Mouse (Mus musculus) neural tube, embryonic 11.5 days (tissue): ENCODE results near the gene Rab12. TPM values are rescaled to one million over a fixed set of nuclear protein-coding genes. Genes with fewer than 3 reads are reported as not detected.
A peak's percentile ranks its signal among the peaks of the same experiment; 100 is the strongest.

ENCODE experiments used
- ATAC-seq: fragments of 200-750 bp; cut with Nextera tagmentation; 2 replicates; pipeline ENCODE4 v1.8.0; 2017; ENCODE audit warnings: moderate number of reproducible peaks, mild to moderate bottlenecking, moderate TSS enrichment, moderate library complexity; ENCODE audit not compliant: insufficient read depth, low FRiP score, low TSS enrichment
- DNase-seq: peaks from one replicate; pipeline ENCODE4 v3.0.0-alpha.2; 2015; ENCODE audit warnings: low spot score
- H3K27ac ChIP-seq: fragments of 300-500 bp; sonication (generic); 2 replicates; pipeline ENCODE4 v1.5.1; 2014; ENCODE audit warnings: low read depth, mild to moderate bottlenecking, low read length
- H3K27me3 ChIP-seq: fragments of 300-500 bp; sonication (generic); 2 replicates; pipeline ENCODE4 v1.6.1; 2014; ENCODE audit warnings: mild to moderate bottlenecking, low read length, mixed read lengths; ENCODE audit not compliant: control insufficient read depth, insufficient read depth
- H3K36me3 ChIP-seq: fragments of 300-500 bp; sonication (generic); 2 replicates; pipeline ENCODE4 v1.6.1; 2014; ENCODE audit warnings: mild to moderate bottlenecking, low read length, moderate library complexity, mixed read lengths; ENCODE audit not compliant: control insufficient read depth, insufficient read depth
- H3K4me1 ChIP-seq: fragments of 300-500 bp; sonication (generic); 2 replicates; pipeline ENCODE4 v1.6.1; 2014; ENCODE audit warnings: low read length, mixed read lengths; ENCODE audit not compliant: control insufficient read depth, insufficient read depth
- H3K4me2 ChIP-seq: fragments of 300-500 bp; sonication (generic); 2 replicates; pipeline ENCODE4 v1.6.1; 2014; ENCODE audit warnings: low read depth, mild to moderate bottlenecking, moderate library complexity
- H3K4me3 ChIP-seq: fragments of 300-500 bp; sonication (generic); 2 replicates; pipeline ENCODE4 v1.5.1; 2014; ENCODE audit warnings: low read depth, low read length
- H3K9ac ChIP-seq: fragments of 300-500 bp; sonication (generic); 2 replicates; pipeline ENCODE4 v1.6.1; 2014; ENCODE audit warnings: mild to moderate bottlenecking, low read length
- H3K9me3 ChIP-seq: fragments of 300-500 bp; sonication (generic); 2 replicates; pipeline ENCODE4 v1.6.1; 2016; ENCODE audit warnings: low read length; ENCODE audit not compliant: control insufficient read depth
- WGBS: fragments of 180-500 bp; shearing (Covaris S2); extraction: QIAGEN DNeasy Blood & Tissue Kit; methylation state at CpG from one replicate; pipeline ENCODE4 v1.1.7; 2014; 5-methylcytosine and 5-hydroxymethylcytosine counted together
- polyA plus RNA-seq: library from polyadenylated mRNA; unstranded; fragments of >200 nt; fragmentation: Nextera tagmentation; extraction: Ambion mirVana; gene quantifications from 2 replicates; pipeline ENCODE4 v1.2.1, GENCODE M21; 2014

Rab12 gene
- polyA plus RNA-seq, 1 experiment from 2014 or later, result 43.4 TPM

DNA sequence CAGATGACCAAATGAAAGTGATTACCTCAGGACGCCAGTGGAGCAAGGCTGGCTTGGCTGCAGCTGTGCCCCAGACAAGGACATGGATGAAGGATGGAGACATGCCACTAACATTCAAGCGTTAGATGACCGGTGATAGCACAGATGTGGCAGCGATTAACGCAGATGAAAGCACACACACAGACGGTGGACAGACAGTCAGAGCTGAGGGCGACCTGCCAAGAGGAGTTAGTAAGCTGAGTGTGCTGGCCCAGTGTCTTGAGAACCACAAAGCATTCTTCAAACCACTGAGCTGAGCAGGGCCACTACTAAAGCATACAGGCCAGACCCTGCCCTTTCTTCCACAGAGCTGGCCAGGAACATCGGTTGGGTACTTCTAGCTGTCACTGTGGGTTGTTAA, 14.6 kb downstream of the Rab12 start:
- ATAC-seq, result no peak
- no peak overlapping the region for H3K4me2 ChIP-seq
- no peak overlapping the region for H3K9ac ChIP-seq
- H3K27ac ChIP-seq, result no peak overlapping the region
- peaks cover 6% of the 10 kb centered on the region; the same call in 1 of the 2 replicates for H3K36me3 ChIP-seq
- no peaks in the 10 kb centered on the region for H3K4me1 ChIP-seq
- WGBS, result 91% methylated on average over 8 of the region's 8 CpGs
- DNase-seq, result no peak
- no peaks in the 10 kb centered on the region for H3K9me3 ChIP-seq
- H3K27me3 ChIP-seq, result no peaks in the 10 kb centered on the region
- no peak overlapping the region for H3K4me3 ChIP-seq

DNA sequence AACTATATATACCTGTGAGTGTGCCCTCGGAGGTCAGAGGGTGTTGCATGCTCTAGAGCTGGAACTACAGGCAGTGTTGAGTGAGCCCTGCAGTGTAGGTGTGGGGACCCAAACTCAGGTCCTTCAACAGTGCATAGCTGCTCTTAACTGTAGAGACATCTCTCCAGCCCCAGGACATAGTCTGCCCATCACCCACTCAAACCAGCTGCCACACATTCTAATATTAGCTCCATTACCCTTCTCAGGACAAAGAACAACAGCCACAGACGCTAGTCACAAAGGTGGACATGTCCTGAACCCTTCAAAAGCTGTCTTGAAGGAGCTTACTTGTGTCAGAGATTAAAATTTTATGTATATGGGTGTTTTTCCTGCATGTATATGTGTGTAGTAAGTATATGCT, 15.3 kb downstream of the Rab12 start:
- Histone ChIP-seq H3K9me3 (no peaks in the 10 kb centered on the region), H3K4me2 (no peak overlapping the region), H3K9ac (no peak overlapping the region), H3K36me3 (peaks cover 9% of the 10 kb centered on the region), H3K27ac (no peak overlapping the region), H3K4me1 (no peaks in the 10 kb centered on the region), H3K4me3 (no peak overlapping the region), H3K27me3 (no peaks in the 10 kb centered on the region)
- WGBS, result 85% methylated on average over 2 of the region's 2 CpGs
- DNase-seq (no peak), ATAC-seq (no peak)

DNA sequence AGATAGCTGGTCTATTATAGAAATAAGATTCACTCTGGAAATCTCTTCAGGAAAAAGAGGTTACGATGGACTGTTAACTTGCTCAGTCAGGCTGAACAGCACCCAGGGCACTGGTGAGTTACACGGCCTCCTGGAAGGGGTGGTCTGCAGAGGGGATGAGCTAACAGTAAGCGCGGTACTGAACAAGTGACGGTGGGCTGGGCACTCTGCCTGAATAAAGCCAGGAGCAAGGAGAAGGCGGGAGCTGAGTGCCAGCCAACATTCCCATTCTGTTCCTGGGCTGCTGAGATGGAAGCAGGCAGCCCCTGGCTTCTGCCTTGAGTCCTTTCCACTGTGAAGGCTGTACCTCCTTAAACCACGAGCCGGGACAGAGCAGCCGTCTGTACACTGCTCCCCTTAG, 16.1 kb downstream of the Rab12 start:
- DNase-seq (no peak), ATAC-seq (no peak)
- H3K9me3 ChIP-seq, result no peaks in the 10 kb centered on the region
- H3K4me3 ChIP-seq, result no peak overlapping the region
- no peak overlapping the region for H3K9ac ChIP-seq
- no peaks in the 10 kb centered on the region for H3K27me3 ChIP-seq
- peaks cover 11% of the 10 kb centered on the region for H3K36me3 ChIP-seq
- no peak overlapping the region for H3K4me2 ChIP-seq
- H3K27ac ChIP-seq, result no peak overlapping the region
- 91% methylated on average over 9 of the region's 9 CpGs for WGBS
- H3K4me1 ChIP-seq, result no peaks in the 10 kb centered on the region

DNA sequence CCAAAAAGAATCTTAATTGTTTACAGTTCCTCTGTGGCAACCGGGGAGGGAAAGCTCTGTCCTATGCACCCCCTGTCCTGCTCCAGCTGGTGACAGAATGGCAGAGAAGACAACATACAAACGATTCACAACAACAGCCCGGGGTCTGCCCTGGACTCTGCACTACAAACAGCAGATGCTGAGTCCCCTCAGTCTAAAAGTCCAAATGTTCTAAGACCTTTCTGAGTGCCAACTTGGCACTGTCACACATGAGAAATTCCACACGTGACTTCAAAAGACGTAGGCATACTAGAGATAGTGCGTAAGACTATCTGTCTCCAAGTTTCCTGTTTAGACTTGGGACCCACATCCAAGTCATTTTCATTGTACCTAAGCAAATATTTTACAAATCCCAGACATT, 16.7 kb downstream of the Rab12 start:
- 92% methylated on average over 6 of the region's 6 CpGs for WGBS
- ATAC-seq, result no peak
- Histone ChIP-seq H3K4me2 (no peak overlapping the region), H3K27me3 (no peaks in the 10 kb centered on the region), H3K4me1 (no peaks in the 10 kb centered on the region), H3K27ac (no peak overlapping the region), H3K9ac (no peak overlapping the region), H3K4me3 (no peak overlapping the region), H3K36me3 (peaks cover 11% of the 10 kb centered on the region), H3K9me3 (no peaks in the 10 kb centered on the region)
- no peak for DNase-seq

DNA sequence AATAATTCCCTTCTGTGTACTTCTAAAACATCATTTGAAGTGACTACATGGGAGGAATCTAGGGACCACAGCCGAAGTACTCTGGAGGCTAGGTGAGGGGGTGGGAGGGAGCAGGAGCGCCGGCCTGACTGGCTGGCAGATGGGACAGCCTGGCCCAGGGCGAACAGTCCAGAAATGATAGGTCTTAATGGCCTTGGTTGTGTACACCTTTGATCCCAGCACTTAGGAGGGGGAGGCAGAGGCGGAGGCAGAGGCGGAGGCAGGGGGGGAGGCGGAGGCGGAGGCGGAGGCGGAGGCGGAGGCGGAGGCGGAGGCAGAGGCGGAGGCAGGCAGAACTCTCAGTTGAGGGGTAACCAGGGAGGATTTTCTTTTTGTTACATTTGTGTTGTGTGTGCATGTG, 20.9 kb downstream of the Rab12 start:
- Histone ChIP-seq H3K4me2 (no peak overlapping the region), H3K27ac (no peak overlapping the region), H3K36me3 (peaks cover 19% of the 10 kb centered on the region), H3K4me1 (no peaks in the 10 kb centered on the region), H3K27me3 (no peaks in the 10 kb centered on the region), H3K4me3 (no peak overlapping the region), H3K9me3 (no peaks in the 10 kb centered on the region), H3K9ac (no peak overlapping the region)
- DNase-seq (no peak), ATAC-seq (no peak)
- 85% methylated on average over 14 of the region's 14 CpGs for WGBS

DNA sequence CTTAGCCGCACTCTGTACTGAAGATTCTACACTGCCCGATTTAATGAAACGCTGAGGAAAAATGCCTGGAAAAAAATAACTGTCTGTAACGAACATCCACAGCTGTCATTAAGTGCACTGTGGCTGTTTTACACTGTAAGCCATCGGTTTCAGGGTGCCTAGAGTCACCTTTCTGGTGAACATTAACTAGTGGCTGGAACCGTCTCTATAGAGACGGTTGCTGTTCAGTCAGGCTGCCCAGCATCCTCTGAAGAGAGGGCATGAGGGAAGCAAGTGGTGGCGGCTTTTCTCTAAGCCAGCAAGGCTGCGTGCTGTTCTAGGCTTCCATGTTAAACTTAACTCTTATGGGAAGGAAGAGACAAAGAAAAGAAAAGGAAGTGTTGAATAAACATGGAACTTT, 22.9 kb downstream of the Rab12 start:
- DNase-seq (no peak), ATAC-seq (no peak)
- H3K27me3 ChIP-seq, result no peaks in the 10 kb centered on the region
- no peaks in the 10 kb centered on the region for H3K9me3 ChIP-seq
- H3K9ac ChIP-seq, result no peak overlapping the region
- no peak overlapping the region for H3K27ac ChIP-seq
- no peak overlapping the region for H3K4me2 ChIP-seq
- whole genome bisulfite sequencing, result 93% methylated on average over 9 of the region's 9 CpGs
- H3K4me3 ChIP-seq, result no peak overlapping the region
- no peaks in the 10 kb centered on the region for H3K4me1 ChIP-seq
- H3K36me3 ChIP-seq, result peaks cover 19% of the 10 kb centered on the region

DNA sequence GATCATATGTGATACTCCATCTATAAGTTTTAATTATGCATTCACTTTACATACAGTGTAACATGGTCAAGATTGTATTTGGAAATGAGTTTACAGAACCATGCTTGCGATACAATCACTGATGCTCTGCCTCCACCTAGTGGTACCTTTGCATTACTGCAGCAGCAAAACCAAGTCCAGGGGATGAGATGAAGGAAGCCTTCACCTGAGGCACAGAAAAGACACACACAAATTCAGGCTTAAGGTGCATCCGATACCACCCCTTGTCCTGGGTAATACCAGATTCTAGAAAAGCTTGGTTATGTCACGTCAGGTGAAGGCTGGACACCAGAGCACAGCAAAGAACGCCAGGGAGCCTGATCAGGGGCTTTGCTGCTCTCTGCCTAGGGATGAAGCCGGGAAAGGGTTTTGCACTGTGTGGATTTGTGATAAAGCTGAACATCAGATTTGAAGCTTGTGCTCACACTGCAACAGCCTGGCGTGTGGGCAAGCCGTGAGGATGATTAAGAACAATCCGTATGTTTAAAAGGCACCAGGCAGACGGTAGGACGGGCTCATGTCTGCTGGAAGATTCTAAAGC, 29.4 kb downstream of the Rab12 start:
- no peaks in the 10 kb centered on the region for H3K36me3 ChIP-seq
- WGBS, result 49% methylated on average over 10 of the region's 10 CpGs
- ATAC-seq, result no peak
- no peaks in the 10 kb centered on the region for H3K9me3 ChIP-seq
- H3K4me1 ChIP-seq, result no peaks in the 10 kb centered on the region
- no peak overlapping the region for H3K9ac ChIP-seq
- H3K4me3 ChIP-seq, result no peak overlapping the region
- H3K27ac ChIP-seq, result no peak overlapping the region
- H3K27me3 ChIP-seq, result no peaks in the 10 kb centered on the region
- peak; percentile 65 for DNase-seq
- H3K4me2 ChIP-seq, result no peak overlapping the region

DNA sequence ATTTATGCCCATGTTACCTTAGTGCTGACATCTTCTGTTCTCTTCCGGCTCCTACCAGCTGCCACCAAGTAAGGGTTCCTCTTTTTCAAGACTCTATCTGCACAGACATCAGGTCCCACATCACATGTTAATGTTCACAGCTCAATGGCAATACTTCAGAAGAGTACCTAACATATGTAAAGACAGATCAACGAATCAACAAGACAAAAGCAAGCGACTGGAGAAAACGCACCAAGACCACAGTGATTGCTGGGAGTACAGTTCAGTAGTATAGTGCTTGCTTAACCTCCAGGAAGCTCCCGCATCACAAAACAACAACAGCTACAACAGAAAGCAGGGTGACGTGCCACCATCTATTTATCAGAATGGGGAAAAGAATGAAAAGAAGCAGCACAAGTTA, 33.0 kb downstream of the Rab12 start:
- Histone ChIP-seq H3K9ac (no peak overlapping the region), H3K4me2 (no peak overlapping the region), H3K27me3 (no peaks in the 10 kb centered on the region), H3K4me3 (no peak overlapping the region), H3K4me1 (peaks cover 3% of the 10 kb centered on the region; the same call in 1 of the 2 replicates), H3K27ac (no peak overlapping the region), H3K36me3 (no peaks in the 10 kb centered on the region), H3K9me3 (no peaks in the 10 kb centered on the region)
- DNase-seq (no peak), ATAC-seq (no peak)
- 88% methylated on average over 6 of the region's 6 CpGs for WGBS

DNA sequence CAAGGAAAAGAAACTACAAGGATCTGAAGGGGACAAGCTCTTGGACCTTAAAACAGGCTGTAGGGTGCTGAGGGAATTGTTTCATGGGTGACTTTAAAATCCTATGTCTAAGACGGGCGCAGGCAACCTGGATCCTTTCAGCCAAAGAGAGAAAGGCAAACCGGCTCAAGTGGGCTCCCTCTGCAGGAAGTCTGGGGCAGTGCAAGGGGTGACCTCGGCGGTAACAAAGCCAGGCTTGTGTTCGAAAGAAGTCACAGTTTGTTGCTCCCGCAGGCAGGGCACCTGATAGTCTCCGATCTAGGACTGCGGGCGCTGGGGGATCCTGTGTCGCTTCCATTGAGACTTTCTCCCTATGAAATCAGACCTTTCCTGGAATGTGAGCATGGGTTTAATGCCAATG, 33.8 kb downstream of the Rab12 start:
- WGBS, result 14% methylated on average over 11 of the region's 11 CpGs
- no peak overlapping the region for H3K4me3 ChIP-seq
- H3K27ac ChIP-seq, result no peak overlapping the region
- H3K9ac ChIP-seq, result no peak overlapping the region
- ATAC-seq, result no peak
- H3K27me3 ChIP-seq, result no peaks in the 10 kb centered on the region
- peaks cover 8% of the 10 kb centered on the region; the same call in 1 of the 2 replicates for H3K4me1 ChIP-seq
- no peaks in the 10 kb centered on the region for H3K9me3 ChIP-seq
- no peak overlapping the region for H3K4me2 ChIP-seq
- H3K36me3 ChIP-seq, result no peaks in the 10 kb centered on the region
- DNase-seq, result peak; percentile 87
